Mouse (Mus musculus) spleen, postnatal 36 days (tissue): Measurements from ENCODE around the gene Ccdc7a.
"Not testable (repeated sequence)": the region's sequence is repeated elsewhere in the genome, so short reads cannot be mapped to it uniquely, and the experiment has no call there.

ENCODE experiments used
- DNase-seq, 2 experiments: peaks; one replicate each; pipeline ENCODE4 v3.0.0; 2022; ENCODE audit warnings: low spot score in 2 of 2, mixed read lengths in 1 of 2

Ccdc7a gene

GRCm38 (mm10) chr8:129065417-129065816, at the start of gene Ccdc7a:
Gene Ccdc7a, minus strand, starts transcription at chr8:129065517.
- not testable (repeated sequence) for DNase-seq

GRCm38 (mm10) chr8:129066834-129067233, 1.5 kb upstream of the Ccdc7a start, which contains the start of gene Ccdc7b:
Gene Ccdc7b, plus strand, starts transcription at chr8:129067134.
- not testable (repeated sequence) for DNase-seq

GRCm38 (mm10) chr8:128991389-128991788, 73.9 kb downstream of the Ccdc7a start:
- DNase-seq: no peak

GRCm38 (mm10) chr8:128948941-128949340, 116.4 kb downstream of the Ccdc7a start:
- DNase-seq: not testable (repeated sequence)

GRCm38 (mm10) chr8:128941022-128941641, 124.2 kb downstream of the Ccdc7a start:
- DNase-seq: peak in 1 of 2 experiments; percentile 8

GRCm38 (mm10) chr8:128933446-128933845, 131.9 kb downstream of the Ccdc7a start:
- no peak for DNase-seq

- DNase-seq: no peak
Measured at GRCm38 (mm10) chr8:128882719-128883118, 182.6 kb downstream of the Ccdc7a start.

- DNase-seq: no peak
Measured at GRCm38 (mm10) chr8:128843749-128844148, 221.6 kb downstream of the Ccdc7a start.

- no peak for DNase-seq
Measured at GRCm38 (mm10) chr8:128812521-128812920, 252.8 kb downstream of the Ccdc7a start.

GRCm38 (mm10) chr8:128798594-128798993, 266.7 kb downstream of the Ccdc7a start, which contains the start of gene Gm3952:
Gene Gm3952, minus strand, starts transcription at chr8:128798694.
- DNase-seq: no peak

GRCm38 (mm10) chr8:128735692-128736091, 329.6 kb downstream of the Ccdc7a start:
- no peak for DNase-seq

- no peak for DNase-seq
Measured at GRCm38 (mm10) chr8:128734118-128734517, 331.2 kb downstream of the Ccdc7a start.

GRCm38 (mm10) chr8:128732254-128732653, 333.1 kb downstream of the Ccdc7a start:
- DNase-seq: no peak

GRCm38 (mm10) chr8:128727213-128727612, 338.1 kb downstream of the Ccdc7a start:
- DNase-seq: no peak

- DNase-seq: no peak
Measured at GRCm38 (mm10) chr8:128724819-128725218, 340.5 kb downstream of the Ccdc7a start.

GRCm38 (mm10) chr8:128716184-128716583, 349.1 kb downstream of the Ccdc7a start:
- DNase-seq: no peak

- peak; percentile 59 to 70 for DNase-seq
Measured at GRCm38 (mm10) chr8:128709261-128709660, 356.1 kb downstream of the Ccdc7a start.

- DNase-seq: no peak
Measured at GRCm38 (mm10) chr8:128704836-128705235, 360.5 kb downstream of the Ccdc7a start.

- DNase-seq: no peak
Measured at GRCm38 (mm10) chr8:128704376-128704775, 360.9 kb downstream of the Ccdc7a start.

GRCm38 (mm10) chr8:128697945-128698344, 367.4 kb downstream of the Ccdc7a start:
- DNase-seq: no peak

- DNase-seq: no peak
Measured at GRCm38 (mm10) chr8:128696701-128697397, 368.5 kb downstream of the Ccdc7a start.

- no peak for DNase-seq
Measured at GRCm38 (mm10) chr8:128690056-128690455, 375.3 kb downstream of the Ccdc7a start.

GRCm38 (mm10) chr8:128688679-128689078, 376.6 kb downstream of the Ccdc7a start:
- no peak for DNase-seq
